Mouse (Mus musculus) midbrain, embryonic 16.5 days (tissue): Measurements from ENCODE around the gene Adh6b. TPM values are rescaled to one million over a fixed set of nuclear protein-coding genes. Genes with fewer than 3 reads are reported as not detected.

Experiments used
- ATAC-seq: fragments of 200-750 bp; cut with Nextera tagmentation; 2 replicates; pipeline ENCODE4 v1.8.0; 2017; ENCODE audit warnings: moderate TSS enrichment
- H3K27ac ChIP-seq: fragments of 300-500 bp; sonication (generic); 2 replicates; pipeline ENCODE4 v1.5.1; 2014; ENCODE audit warnings: mild to moderate bottlenecking, low read length, mixed read lengths
- H3K27me3 ChIP-seq: fragments of 300-500 bp; sonication (generic); 2 replicates; pipeline ENCODE4 v1.6.1; 2014; ENCODE audit warnings: low read depth, low read length, mixed read lengths; ENCODE audit not compliant: control insufficient read depth, insufficient read depth
- H3K36me3 ChIP-seq: fragments of 300-500 bp; sonication (generic); 2 replicates; pipeline ENCODE4 v1.6.1; 2014; ENCODE audit warnings: mild to moderate bottlenecking, low read length, moderate library complexity, mixed read lengths; ENCODE audit not compliant: control insufficient read depth, insufficient read depth
- H3K4me1 ChIP-seq: fragments of 300-500 bp; sonication (generic); 2 replicates; pipeline ENCODE4 v1.6.1; 2014; ENCODE audit warnings: mild to moderate bottlenecking, low read length, mixed read lengths; ENCODE audit not compliant: control insufficient read depth, insufficient read depth
- H3K4me2 ChIP-seq: fragments of 300-500 bp; sonication (generic); 2 replicates; pipeline ENCODE4 v1.6.1; 2014; ENCODE audit warnings: mild to moderate bottlenecking, low read length, mixed read lengths
- H3K4me3 ChIP-seq: fragments of 300-500 bp; sonication (generic); 2 replicates; pipeline ENCODE4 v1.5.1; 2014; ENCODE audit warnings: low read depth, mild to moderate bottlenecking, low read length, moderate library complexity, mixed read lengths
- H3K9ac ChIP-seq: fragments of 300-500 bp; sonication (generic); 2 replicates; pipeline ENCODE4 v1.6.1; 2014; ENCODE audit warnings: low read depth, low read length, mixed read lengths
- H3K9me3 ChIP-seq: fragments of 300-500 bp; sonication (generic); replicated peaks from 2 replicates; pipeline ENCODE4 v1.6.1; 2014; ENCODE audit warnings: mild to moderate bottlenecking, low read length, mixed read lengths; ENCODE audit not compliant: control insufficient read depth, poor library complexity, severe bottlenecking
- WGBS: fragments of 180-500 bp; shearing (Covaris S2); extraction: QIAGEN DNeasy Blood & Tissue Kit; methylation state at CpG from one replicate; pipeline ENCODE4 v1.1.7; 2014; 5-methylcytosine and 5-hydroxymethylcytosine counted together
- polyA plus RNA-seq: library from polyadenylated mRNA; unstranded; fragments of >200 nt; fragmentation: Nextera tagmentation; extraction: Ambion mirVana; gene quantifications from 2 replicates; pipeline ENCODE4 v1.2.1, GENCODE M21; 2015

The Adh6b gene
- polyA plus RNA-seq, 1 experiment from 2014 or later = 0.14 TPM

GRCm38 (mm10) chr3:138373920-138374319, 32.3 kb downstream of the Adh6b start:
- no peak overlapping the region for H3K27ac ChIP-seq
- H3K4me3 ChIP-seq = no peak overlapping the region
- H3K4me2 ChIP-seq = no peak overlapping the region
- ATAC-seq = no peak
- no peaks in the 10 kb centered on the region for H3K9me3 ChIP-seq
- no peaks in the 10 kb centered on the region for H3K4me1 ChIP-seq
- H3K36me3 ChIP-seq = no peaks in the 10 kb centered on the region
- no peaks in the 10 kb centered on the region for H3K27me3 ChIP-seq
- no peak overlapping the region for H3K9ac ChIP-seq
- 74% methylated on average over 4 of the region's 4 CpGs for WGBS

DNA sequence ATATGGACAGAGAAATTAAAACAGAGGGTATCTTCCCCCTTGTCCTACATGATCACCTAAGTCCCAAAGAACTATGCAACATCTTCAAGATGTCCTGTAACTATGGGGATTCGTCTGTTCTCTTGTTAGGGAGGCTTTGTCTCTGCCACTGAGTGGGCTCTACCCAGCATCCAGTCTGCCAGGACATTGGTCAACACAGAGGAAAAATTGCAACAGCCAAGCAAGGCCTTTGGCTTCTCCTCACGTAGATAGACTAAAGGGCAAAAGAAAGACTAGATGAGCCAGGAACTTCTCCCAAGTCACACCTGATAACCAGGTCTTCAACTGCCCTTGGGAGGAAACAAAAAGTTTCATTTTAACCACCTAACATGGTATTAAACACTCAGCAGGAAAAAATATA, 33.6 kb downstream of the Adh6b start:
- no peak overlapping the region for H3K4me2 ChIP-seq
- H3K4me1 ChIP-seq = no peaks in the 10 kb centered on the region
- H3K36me3 ChIP-seq = no peaks in the 10 kb centered on the region
- 82% methylated on average over 2 of the region's 2 CpGs for WGBS
- H3K27ac ChIP-seq = no peak overlapping the region
- no peaks in the 10 kb centered on the region for H3K27me3 ChIP-seq
- H3K9ac ChIP-seq = no peak overlapping the region
- H3K9me3 ChIP-seq = 0 out of 2 replicates have a peak, but pooled peaks cover 3% of the 10 kb centered on the region
- H3K4me3 ChIP-seq = no peak overlapping the region
- ATAC-seq = no peak

DNA sequence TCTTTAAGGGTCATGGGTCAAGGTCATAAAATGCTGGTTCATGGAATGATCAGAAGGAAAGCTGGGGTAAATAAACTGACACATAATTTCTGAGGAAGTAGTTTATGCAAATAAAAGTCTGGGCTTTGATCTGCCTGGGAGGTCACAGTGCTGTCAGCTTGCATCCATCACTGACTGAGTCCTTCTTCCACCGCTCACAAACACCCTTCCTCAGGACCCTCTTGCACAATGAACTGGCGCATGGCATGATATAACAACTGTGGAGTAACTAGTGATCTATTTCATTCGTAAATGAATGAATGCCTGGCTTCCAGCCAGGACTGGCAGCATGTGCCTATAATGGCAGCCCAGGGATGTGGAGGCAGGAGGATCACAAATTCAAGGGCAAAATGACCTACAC, 39.6 kb downstream of the Adh6b start:
- Histone ChIP-seq H3K9ac (no peak overlapping the region), H3K27me3 (no peaks in the 10 kb centered on the region), H3K9me3 (0 out of 2 replicates have a peak, but pooled peaks cover 3% of the 10 kb centered on the region), H3K4me3 (no peak overlapping the region), H3K27ac (no peak overlapping the region), H3K4me2 (no peak overlapping the region), H3K4me1 (peaks cover 3% of the 10 kb centered on the region; the same call in 1 of the 2 replicates), H3K36me3 (no peaks in the 10 kb centered on the region)
- 11% methylated on average over 3 of the region's 3 CpGs for WGBS
- peak; percentile 62; the same call in 1 of the 2 replicates for ATAC-seq

- Histone ChIP-seq H3K27me3 (no peaks in the 10 kb centered on the region), H3K9ac (no peak overlapping the region), H3K9me3 (no peaks in the 10 kb centered on the region), H3K4me2 (no peak overlapping the region), H3K4me3 (no peak overlapping the region), H3K36me3 (no peaks in the 10 kb centered on the region), H3K27ac (no peak overlapping the region), H3K4me1 (no peaks in the 10 kb centered on the region)
- ATAC-seq = no peak
- 87% methylated on average over 6 of the region's 6 CpGs for WGBS
These were observed 45.6 kb downstream of the Adh6b start for GRCm38 (mm10) chr3:138387155-138387554.

GRCm38 (mm10) chr3:138404872-138405271, 63.3 kb downstream of the Adh6b start:
- no peak overlapping the region for H3K9ac ChIP-seq
- H3K36me3 ChIP-seq = no peaks in the 10 kb centered on the region
- WGBS = 70% methylated on average over 3 of the region's 3 CpGs
- no peaks in the 10 kb centered on the region for H3K9me3 ChIP-seq
- H3K27ac ChIP-seq = no peak overlapping the region
- H3K4me3 ChIP-seq = no peak overlapping the region
- no peaks in the 10 kb centered on the region for H3K27me3 ChIP-seq
- ATAC-seq = no peak
- no peaks in the 10 kb centered on the region for H3K4me1 ChIP-seq
- no peak overlapping the region for H3K4me2 ChIP-seq

GRCm38 (mm10) chr3:138405341-138405740, 63.8 kb downstream of the Adh6b start:
- Histone ChIP-seq H3K9me3 (no peaks in the 10 kb centered on the region), H3K27me3 (no peaks in the 10 kb centered on the region), H3K36me3 (no peaks in the 10 kb centered on the region), H3K27ac (no peak overlapping the region), H3K9ac (no peak overlapping the region), H3K4me2 (no peak overlapping the region), H3K4me1 (no peaks in the 10 kb centered on the region), H3K4me3 (no peak overlapping the region)
- WGBS = 44% methylated on average over 3 of the region's 3 CpGs
- ATAC-seq = no peak

- H3K27ac ChIP-seq = no peak overlapping the region
- no peaks in the 10 kb centered on the region for H3K27me3 ChIP-seq
- ATAC-seq = no peak
- WGBS = 88% methylated on average over 7 of the region's 7 CpGs
- no peaks in the 10 kb centered on the region for H3K9me3 ChIP-seq
- no peak overlapping the region for H3K4me3 ChIP-seq
- H3K4me2 ChIP-seq = no peak overlapping the region
- no peaks in the 10 kb centered on the region for H3K4me1 ChIP-seq
- no peaks in the 10 kb centered on the region for H3K36me3 ChIP-seq
- H3K9ac ChIP-seq = no peak overlapping the region
These were observed 64.3 kb downstream of the Adh6b start for GRCm38 (mm10) chr3:138405840-138406239.

DNA sequence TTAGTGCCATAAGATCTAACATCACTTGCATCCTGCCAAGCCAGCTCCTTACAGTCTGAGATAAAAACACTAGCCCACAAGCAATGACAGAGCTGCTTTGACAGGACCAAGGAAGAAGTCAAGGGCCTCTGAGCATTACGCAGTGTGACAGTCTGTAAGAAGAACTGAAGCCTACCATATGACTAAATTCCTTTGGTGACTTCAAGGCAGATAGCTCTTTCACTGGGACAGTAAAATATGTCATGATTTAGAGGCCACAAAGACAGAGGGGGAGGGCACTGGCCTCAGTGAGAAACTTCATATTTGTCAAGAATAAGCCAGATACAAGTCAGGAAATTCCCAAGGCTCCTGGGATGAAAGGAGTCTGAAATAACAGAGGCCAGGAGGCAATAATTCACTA, 66.3 kb downstream of the Adh6b start:
- H3K4me1 ChIP-seq = no peaks in the 10 kb centered on the region
- WGBS = 88% methylated on average over 1 of the region's 1 CpGs
- no peaks in the 10 kb centered on the region for H3K27me3 ChIP-seq
- H3K4me2 ChIP-seq = no peak overlapping the region
- H3K27ac ChIP-seq = no peak overlapping the region
- H3K9me3 ChIP-seq = no peaks in the 10 kb centered on the region
- ATAC-seq = no peak
- no peak overlapping the region for H3K9ac ChIP-seq
- H3K36me3 ChIP-seq = no peaks in the 10 kb centered on the region
- no peak overlapping the region for H3K4me3 ChIP-seq
